Mouse (Mus musculus) bone marrow, adult 2 months (tissue): ENCODE measurements around the gene Cacna1c.

ENCODE experiments used
- CTCF ChIP-seq: fragments of 200-500 bp; IDR thresholded peaks from 2 replicates; pipeline ENCODE4 v1.5.1; 2011; ENCODE audit warnings: low read length, control low read depth; ENCODE audit not compliant: control insufficient read depth, insufficient read depth
- POLR2A ChIP-seq: fragments of 200-500 bp; IDR thresholded peaks from 2 replicates; pipeline ENCODE4 v1.6.1; 2011; ENCODE audit warnings: low read depth, mild to moderate bottlenecking, control low read depth, low read length, borderline replicate concordance; ENCODE audit not compliant: control insufficient read depth

GRCm38 (mm10) chr6:119186658-119187057 is 9.6 kb downstream of the Cacna1c start:
- TF ChIP-seq POLR2A (no peak), CTCF (0 out of 2 replicates have a peak, but pooled peaks have one; percentile 9)
